ENCODE assay signal across 1 mouse cellular context in the genomic region with DNA sequence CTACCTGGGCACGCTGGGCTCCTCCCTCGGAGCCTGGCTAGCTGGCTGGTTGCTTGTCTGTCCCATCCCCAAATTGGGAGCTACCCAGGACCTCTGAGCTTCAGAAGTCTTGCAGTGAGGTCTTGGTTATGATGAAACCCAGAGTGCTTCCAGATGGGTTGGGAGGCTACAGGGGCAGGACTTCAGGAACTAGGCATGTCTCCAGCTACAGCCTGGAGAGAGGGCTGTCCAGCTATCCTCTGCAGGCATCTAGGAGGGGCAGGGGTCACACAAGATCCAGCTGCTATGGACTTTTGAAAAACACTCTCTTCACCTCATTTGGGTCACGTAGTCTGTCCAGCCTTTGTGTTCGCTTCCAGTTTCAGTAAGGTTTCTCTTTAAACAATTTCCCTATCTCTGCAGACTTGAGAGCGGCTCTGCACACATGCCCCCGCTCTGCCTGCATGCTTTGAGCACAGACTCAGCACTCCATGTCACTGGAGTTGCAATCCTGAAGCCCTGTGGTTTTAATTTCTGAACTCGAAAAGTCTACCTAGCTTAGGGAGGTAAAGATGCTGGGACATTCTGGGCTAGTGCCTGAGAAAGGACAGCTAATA.
TF ChIP-seq lines count a peak whose summit lies in the region.

No protein-coding gene starts in this region.

TF ChIP-seq in myocyte, 11 proteins besides CTCF, POLR2A, EP300 and RAD21 (continued from another document):
- TF ChIP-seq USF1 (IDR thresholded peaks at IDR 0.05; ENCODE audit: low read depth) (no peak), SRF (IDR thresholded peaks at IDR 0.05; ENCODE audit: control insufficient read depth, insufficient read length, low read depth) (no peak)
